Mouse (Mus musculus) heart, embryonic 12.5 days (tissue): Measurements from ENCODE around the gene Elfn2. TPM values are rescaled to one million over a fixed set of nuclear protein-coding genes. Genes with fewer than 3 reads are reported as not detected.

Source experiments
- ATAC-seq: fragments of 200-750 bp; cut with Nextera tagmentation; 2 replicates; pipeline ENCODE4 v1.8.0; 2017; ENCODE audit warnings: moderate TSS enrichment, moderate library complexity; ENCODE audit not compliant: insufficient number of reproducible peaks, low FRiP score
- H3K27ac ChIP-seq: fragments of 300-500 bp; sonication (generic); 2 replicates; pipeline ENCODE4 v1.5.1; 2016; ENCODE audit warnings: mild to moderate bottlenecking, moderate library complexity; ENCODE audit not compliant: poor library complexity, severe bottlenecking
- H3K27me3 ChIP-seq: fragments of 300-500 bp; sonication (generic); replicated peaks from 2 replicates; pipeline ENCODE4 v1.6.1; 2016; ENCODE audit warnings: mild to moderate bottlenecking, moderate library complexity
- H3K36me3 ChIP-seq: fragments of 300-500 bp; sonication (generic); 2 replicates; pipeline ENCODE4 v1.6.1; 2016; ENCODE audit warnings: mild to moderate bottlenecking, moderate library complexity
- H3K4me1 ChIP-seq: fragments of 300-500 bp; sonication (generic); replicated peaks from 2 replicates; pipeline ENCODE4 v1.6.1; 2016; ENCODE audit warnings: mild to moderate bottlenecking
- H3K4me2 ChIP-seq: fragments of 300-500 bp; sonication (generic); 2 replicates; pipeline ENCODE4 v1.6.1; 2016; ENCODE audit warnings: mild to moderate bottlenecking, moderate library complexity
- H3K4me3 ChIP-seq: fragments of 300-500 bp; sonication (generic); 2 replicates; pipeline ENCODE4 v1.5.1; 2016; ENCODE audit warnings: mild to moderate bottlenecking
- H3K9ac ChIP-seq: fragments of 300-500 bp; sonication (generic); 2 replicates; pipeline ENCODE4 v1.6.1; 2016; ENCODE audit warnings: mild to moderate bottlenecking, moderate library complexity
- H3K9me3 ChIP-seq: fragments of 300-500 bp; sonication (generic); replicated peaks from 2 replicates; pipeline ENCODE4 v1.6.1; 2016; ENCODE audit warnings: mild to moderate bottlenecking, moderate library complexity
- WGBS: fragments of 180-500 bp; shearing (Covaris S2); methylation state at CpG from one replicate; pipeline ENCODE4 v1.1.7; 2016; 5-methylcytosine and 5-hydroxymethylcytosine counted together
- polyA plus RNA-seq: library from polyadenylated mRNA; unstranded; fragments of >200 nt; fragmentation: Nextera tagmentation; extraction: Ambion mirVana; gene quantifications from 2 replicates; pipeline ENCODE4 v1.2.1, GENCODE M21; 2016

The Elfn2 gene
- polyA plus RNA-seq, 1 experiment from 2014 or later: not detected

DNA sequence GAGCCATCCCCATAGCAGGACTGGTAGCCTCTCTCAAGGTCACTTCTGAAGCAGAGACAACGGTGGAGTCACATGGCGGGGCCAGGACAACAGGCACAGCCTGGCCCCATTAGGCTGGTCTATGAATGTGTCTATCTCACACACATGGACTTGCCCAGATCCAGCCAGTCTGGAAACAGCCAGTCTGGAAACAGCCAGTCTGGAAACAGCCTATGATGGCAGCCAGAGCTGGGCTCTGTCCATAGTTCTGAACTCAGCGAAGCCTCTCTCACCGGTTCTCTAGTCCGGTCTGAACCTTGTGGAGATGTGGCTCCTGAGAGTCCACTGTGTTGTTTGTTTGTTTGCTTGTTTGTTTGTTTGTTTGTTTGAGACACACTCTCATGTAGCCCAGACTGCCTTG, 31.3 kb upstream of the Elfn2 start:
- H3K4me3 ChIP-seq: no peak overlapping the region
- H3K9me3 ChIP-seq: no peaks in the 10 kb centered on the region
- H3K9ac ChIP-seq: no peak overlapping the region
- H3K27ac ChIP-seq: no peak overlapping the region
- H3K4me2 ChIP-seq: no peak overlapping the region
- H3K36me3 ChIP-seq: no peaks in the 10 kb centered on the region
- no peaks in the 10 kb centered on the region for H3K4me1 ChIP-seq
- 37% methylated on average over 5 of the region's 5 CpGs for WGBS
- 0 out of 2 replicates have a peak, but pooled peaks cover 4% of the 10 kb centered on the region for H3K27me3 ChIP-seq
- no peak for ATAC-seq

DNA sequence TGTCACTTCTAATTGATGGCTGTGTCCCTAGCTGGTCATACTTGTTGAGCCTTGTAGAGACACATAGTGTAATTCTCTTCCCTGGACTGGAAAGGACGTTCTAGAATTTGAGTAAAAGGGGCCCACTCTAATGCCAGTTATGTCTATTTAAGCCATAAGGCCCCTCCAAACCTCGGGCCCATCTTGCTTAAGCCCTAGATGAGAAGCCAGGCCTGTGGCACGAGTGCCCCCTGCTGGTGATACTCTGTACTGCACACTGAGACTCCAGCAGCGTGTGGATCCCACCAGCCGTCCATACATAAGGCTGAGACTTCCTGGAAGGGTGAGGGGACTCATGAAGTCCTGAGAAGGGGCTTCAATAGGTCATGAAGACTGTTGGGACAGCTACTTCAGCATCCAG, 25.6 kb upstream of the Elfn2 start:
- Histone ChIP-seq H3K36me3 (no peaks in the 10 kb centered on the region), H3K4me1 (no peaks in the 10 kb centered on the region), H3K4me3 (no peak overlapping the region), H3K27ac (no peak overlapping the region), H3K4me2 (no peak overlapping the region), H3K9ac (no peak overlapping the region), H3K9me3 (no peaks in the 10 kb centered on the region; the same call in 1 of the 2 replicates), H3K27me3 (peaks cover 32% of the 10 kb centered on the region; the same call in 1 of the 2 replicates)
- WGBS: 6% methylated on average over 5 of the region's 5 CpGs
- 0 out of 2 replicates have a peak, but pooled peaks have one; percentile 45 for ATAC-seq

GRCm38 (mm10) chr15:78742831-78743230, 24.3 kb upstream of the Elfn2 start:
- Histone ChIP-seq H3K4me3 (no peak overlapping the region), H3K4me1 (no peaks in the 10 kb centered on the region), H3K27ac (no peak overlapping the region), H3K4me2 (no peak overlapping the region), H3K9me3 (no peaks in the 10 kb centered on the region; the same call in 1 of the 2 replicates), H3K27me3 (peaks cover 32% of the 10 kb centered on the region; the same call in 1 of the 2 replicates), H3K36me3 (no peaks in the 10 kb centered on the region), H3K9ac (no peak overlapping the region)
- WGBS: 90% methylated on average over 7 of the region's 10 CpGs
- no peak for ATAC-seq

DNA sequence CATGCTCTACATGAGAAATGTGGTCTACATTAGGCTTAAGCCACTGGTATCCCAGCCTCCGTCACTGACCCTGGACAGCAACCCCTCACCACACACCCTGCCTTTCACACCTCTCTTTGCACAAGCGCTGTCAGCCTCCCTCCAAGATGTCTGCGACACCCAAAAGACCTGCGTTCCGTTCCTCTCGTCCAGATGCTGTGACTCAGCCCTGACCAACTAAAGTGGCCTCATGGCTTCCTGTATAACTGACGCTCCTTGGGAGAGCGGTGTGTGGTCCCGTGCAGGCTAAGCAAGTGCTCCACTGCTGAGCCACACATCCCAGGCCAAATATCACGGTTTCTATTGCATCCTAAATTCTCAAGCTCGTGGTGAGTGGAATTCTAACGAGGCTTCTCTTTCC, 22.1 kb upstream of the Elfn2 start:
- ATAC-seq: no peak
- Histone ChIP-seq H3K27me3 (peaks cover 47% of the 10 kb centered on the region), H3K4me1 (no peaks in the 10 kb centered on the region), H3K27ac (no peak overlapping the region), H3K4me2 (no peak overlapping the region), H3K4me3 (no peak overlapping the region), H3K36me3 (no peaks in the 10 kb centered on the region), H3K9ac (no peak overlapping the region), H3K9me3 (no peaks in the 10 kb centered on the region; the same call in 1 of the 2 replicates)
- 53% methylated on average over 12 of the region's 12 CpGs for WGBS

DNA sequence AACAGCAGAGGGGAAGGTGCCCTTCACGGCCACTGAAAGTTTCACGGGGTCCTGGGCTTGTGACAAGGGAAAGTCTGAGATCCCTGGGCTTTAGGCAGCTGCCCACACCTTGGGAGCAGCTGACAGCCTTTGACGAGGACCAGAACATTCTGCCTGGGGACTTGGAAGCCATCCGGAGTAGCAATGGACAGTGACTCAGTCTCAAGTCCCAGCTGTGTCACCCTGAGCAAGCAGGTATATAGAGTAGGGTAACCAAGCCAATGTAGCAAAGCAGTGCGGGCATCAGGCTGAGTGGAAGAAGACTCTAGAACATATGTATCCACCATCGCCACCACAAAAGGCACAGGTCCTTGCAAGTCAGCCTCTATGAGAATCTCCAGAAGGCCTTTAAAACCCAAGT, 18.6 kb upstream of the Elfn2 start:
- Histone ChIP-seq H3K27ac (no peak overlapping the region), H3K27me3 (peaks cover 44% of the 10 kb centered on the region), H3K36me3 (no peaks in the 10 kb centered on the region), H3K4me1 (no peaks in the 10 kb centered on the region), H3K4me2 (no peak overlapping the region), H3K9me3 (no peaks in the 10 kb centered on the region; the same call in 1 of the 2 replicates), H3K4me3 (no peak overlapping the region), H3K9ac (no peak overlapping the region)
- ATAC-seq: no peak
- 41% methylated on average over 6 of the region's 6 CpGs for WGBS

DNA sequence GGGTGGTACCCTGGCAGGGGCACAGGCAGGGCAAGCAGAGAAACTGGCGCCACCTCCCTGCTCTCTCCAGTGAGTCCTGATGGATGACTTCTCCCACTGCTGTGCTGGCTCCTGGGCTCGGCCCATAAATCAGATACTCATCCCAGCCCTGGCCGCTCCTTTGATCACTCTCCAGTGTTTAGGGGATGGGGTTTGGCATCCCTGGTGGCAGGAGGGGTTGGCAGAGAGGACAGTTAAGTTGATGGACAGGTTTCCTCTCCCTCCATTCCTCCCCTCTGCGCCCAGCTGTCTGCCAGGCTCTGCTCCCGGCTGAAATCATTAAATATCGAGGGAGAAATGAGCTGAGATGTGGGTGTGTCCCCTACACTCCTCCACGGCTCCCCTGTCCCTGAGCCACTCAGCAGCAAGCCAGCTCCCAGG, 18.1 kb upstream of the Elfn2 start:
- Histone ChIP-seq H3K9me3 (no peaks in the 10 kb centered on the region; the same call in 1 of the 2 replicates), H3K27me3 (peaks cover 42% of the 10 kb centered on the region), H3K36me3 (no peaks in the 10 kb centered on the region), H3K4me3 (no peak overlapping the region), H3K27ac (no peak overlapping the region), H3K4me1 (no peaks in the 10 kb centered on the region), H3K9ac (no peak overlapping the region), H3K4me2 (no peak overlapping the region)
- ATAC-seq: no peak
- 43% methylated on average over 7 of the region's 7 CpGs for WGBS

DNA sequence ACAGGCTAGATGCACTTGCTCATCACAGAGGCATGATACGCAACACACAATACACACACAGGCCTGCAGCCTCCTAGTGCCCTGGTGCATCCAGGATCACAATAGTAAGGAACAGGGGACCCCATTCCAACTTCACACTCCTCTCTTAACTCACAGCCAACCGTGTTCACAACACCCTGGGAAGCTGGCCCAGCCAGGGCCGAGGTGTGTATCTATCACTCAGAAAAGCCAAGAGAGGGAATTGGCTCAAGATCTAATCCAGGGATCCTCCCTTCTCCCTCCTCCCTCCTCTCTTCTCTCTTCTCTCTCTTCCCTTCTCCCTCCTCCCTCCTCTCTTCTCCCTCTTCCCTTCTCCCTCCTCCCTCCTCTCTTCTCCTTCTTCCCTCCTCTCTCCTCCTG, 17.6 kb upstream of the Elfn2 start:
- Histone ChIP-seq H3K4me2 (no peak overlapping the region), H3K9me3 (no peaks in the 10 kb centered on the region; the same call in 1 of the 2 replicates), H3K9ac (no peak overlapping the region), H3K27ac (no peak overlapping the region), H3K4me1 (no peaks in the 10 kb centered on the region), H3K4me3 (no peak overlapping the region), H3K27me3 (peaks cover 40% of the 10 kb centered on the region), H3K36me3 (no peaks in the 10 kb centered on the region)
- no peak for ATAC-seq
- 52% methylated on average over 3 of the region's 3 CpGs for WGBS

DNA sequence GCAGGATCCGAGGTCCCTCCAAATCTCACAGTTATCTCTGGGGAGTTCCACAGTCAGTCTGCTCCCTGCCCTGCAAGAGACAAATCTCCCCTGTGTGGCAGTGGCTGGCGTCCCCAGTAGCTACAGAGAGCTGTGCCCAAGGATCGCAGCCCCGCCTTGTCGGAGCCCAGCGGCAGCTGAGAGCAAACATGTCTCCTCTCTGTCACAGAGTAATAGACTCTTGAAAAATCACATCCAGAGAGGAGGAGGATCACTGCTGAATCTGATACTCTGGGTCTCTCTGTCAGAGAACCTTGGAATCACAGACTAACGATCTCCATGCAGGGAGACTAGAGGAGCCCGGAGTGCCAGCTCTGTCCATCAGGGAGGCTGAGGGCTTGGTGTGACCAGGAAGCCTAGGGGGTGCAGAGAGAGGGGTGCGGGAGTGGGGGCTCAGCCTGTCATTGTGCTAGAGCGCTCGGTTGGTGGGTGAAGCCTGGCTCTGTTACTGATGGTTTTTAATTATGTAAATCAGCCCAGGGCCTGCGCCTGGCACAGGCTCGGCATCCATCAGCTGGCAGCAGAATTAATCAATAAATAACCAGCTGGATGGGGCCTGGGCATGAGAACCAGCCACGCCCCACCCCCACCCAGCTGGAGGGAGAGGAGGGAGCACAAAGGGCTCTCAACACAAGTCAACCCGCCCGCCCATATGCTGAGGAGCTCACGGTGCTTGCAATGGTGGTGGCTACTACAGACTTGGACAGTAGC, 17.0 kb upstream of the Elfn2 start:
- Histone ChIP-seq H3K27ac (no peak overlapping the region), H3K9ac (no peak overlapping the region), H3K4me1 (no peaks in the 10 kb centered on the region), H3K4me3 (no peak overlapping the region), H3K4me2 (no peak overlapping the region), H3K36me3 (no peaks in the 10 kb centered on the region), H3K27me3 (peaks cover 36% of the 10 kb centered on the region), H3K9me3 (no peaks in the 10 kb centered on the region; the same call in 1 of the 2 replicates)
- 41% methylated on average over 17 of the region's 17 CpGs for WGBS
- no peak for ATAC-seq

DNA sequence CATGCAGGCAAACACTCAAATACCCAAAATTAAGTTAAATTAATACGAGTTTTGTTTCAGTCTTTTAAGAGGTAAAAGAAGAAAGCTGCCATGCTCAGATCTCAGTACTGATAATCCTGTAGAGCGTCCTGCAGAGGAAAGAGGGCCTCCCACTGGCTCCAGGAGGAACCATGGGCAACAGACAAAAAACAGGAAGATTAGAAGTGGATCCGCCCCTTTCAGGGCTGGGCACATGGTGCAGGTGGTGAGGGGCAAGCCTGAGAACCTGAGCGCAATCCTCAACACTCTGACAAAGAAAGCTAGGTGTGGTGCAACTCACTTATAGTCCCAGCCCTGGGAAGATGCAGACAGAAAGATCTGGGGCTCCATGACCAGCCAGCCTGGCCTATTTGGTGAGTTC, 13.3 kb upstream of the Elfn2 start:
- ATAC-seq: no peak
- H3K27ac ChIP-seq: no peak overlapping the region
- H3K27me3 ChIP-seq: peaks cover 35% of the 10 kb centered on the region
- WGBS: 45% methylated on average over 4 of the region's 4 CpGs
- H3K4me2 ChIP-seq: no peak overlapping the region
- no peak overlapping the region for H3K4me3 ChIP-seq
- no peaks in the 10 kb centered on the region for H3K9me3 ChIP-seq
- H3K4me1 ChIP-seq: no peaks in the 10 kb centered on the region
- no peak overlapping the region for H3K9ac ChIP-seq
- H3K36me3 ChIP-seq: no peaks in the 10 kb centered on the region

DNA sequence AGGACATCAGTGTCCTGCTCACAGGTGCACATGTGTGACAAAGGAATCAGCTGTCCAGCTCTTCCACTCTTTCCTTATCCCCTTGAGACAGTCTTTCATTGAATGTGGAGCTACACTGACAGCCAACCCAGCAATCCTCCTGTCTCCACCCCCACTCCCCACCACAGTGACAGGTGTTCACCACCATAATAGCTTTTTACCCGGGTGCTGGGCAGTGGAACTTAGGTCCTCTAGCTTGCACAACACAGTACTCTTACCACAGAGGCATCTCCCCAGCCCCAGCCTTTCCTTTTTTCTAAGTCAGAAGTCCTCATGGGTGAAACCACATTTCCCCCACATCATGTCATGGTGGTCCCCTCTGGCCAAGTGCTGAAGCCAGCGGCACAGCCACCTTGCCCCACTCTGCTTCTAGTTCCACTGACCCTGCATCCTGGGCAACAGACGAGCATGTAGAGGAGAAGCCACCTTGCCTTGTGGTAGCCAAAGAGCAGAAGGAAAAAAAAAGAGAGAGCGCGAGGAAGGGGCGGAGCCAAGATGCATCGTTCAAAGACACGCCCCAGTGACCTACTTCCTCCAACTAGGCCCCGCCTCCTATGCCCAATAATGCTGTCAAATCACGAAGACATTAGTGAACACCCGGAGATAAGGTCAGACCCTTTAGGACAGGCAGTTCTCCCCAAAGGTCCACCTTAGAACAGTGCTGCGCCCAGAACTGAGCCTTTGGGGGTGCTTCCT, 11.9 kb upstream of the Elfn2 start:
- no peak for ATAC-seq

GRCm38 (mm10) chr15:78726697-78727096, 8.1 kb upstream of the Elfn2 start:
- peaks cover 50% of the 10 kb centered on the region for H3K27me3 ChIP-seq
- H3K4me3 ChIP-seq: no peak overlapping the region
- H3K4me1 ChIP-seq: no peaks in the 10 kb centered on the region
- WGBS: 70% methylated on average over 7 of the region's 7 CpGs
- no peaks in the 10 kb centered on the region for H3K36me3 ChIP-seq
- no peak overlapping the region for H3K9ac ChIP-seq
- H3K4me2 ChIP-seq: no peak overlapping the region
- no peak for ATAC-seq
- no peak overlapping the region for H3K27ac ChIP-seq
- no peaks in the 10 kb centered on the region for H3K9me3 ChIP-seq

More for the DNA sequence above, 11.9 kb upstream of the Elfn2 start:
- no peak overlapping the region for H3K4me3 ChIP-seq
- peaks cover 30% of the 10 kb centered on the region for H3K27me3 ChIP-seq
- H3K4me2 ChIP-seq: no peak overlapping the region
- no peak overlapping the region for H3K9ac ChIP-seq
- no peak overlapping the region for H3K27ac ChIP-seq
- H3K4me1 ChIP-seq: no peaks in the 10 kb centered on the region
- no peaks in the 10 kb centered on the region for H3K9me3 ChIP-seq
- WGBS: 65% methylated on average over 12 of the region's 12 CpGs
- no peaks in the 10 kb centered on the region for H3K36me3 ChIP-seq
